Mouse (Mus musculus): Measurements from ENCODE around the gene Cpox. TPM values are rescaled to one million over a fixed set of nuclear protein-coding genes. Genes with fewer than 3 reads are reported as not detected.
A peak's percentile ranks its signal among the peaks of the same experiment; 100 is the strongest.

The Cpox gene
- total and polyA plus RNA-seq, 3 experiments = 70.3 to 77.2 (median 75.6) TPM

- peak overlapping the region; percentile 26 to 54 (median 40) for H3K4me3 ChIP-seq (replicated peaks in 1 of 3; ENCODE audit: low read depth in 2 of 3, low read length in 2 of 3, poor library complexity in 1 of 3)
- dilution Hi-C loops (cut with MboI; ENCODE audit: extremely low pct_ligation_motif_present, extremely low pct_unique_long_range_greater_than_20kb, low sequenced_read_pairs) = no loop called here
- H3K4me1 ChIP-seq (ENCODE audit: control insufficient read depth in 1 of 2, insufficient read depth in 2 of 2) = peaks cover 18 to 69% of the 10 kb centered on the region in 2 experiments
- H3K4me2 ChIP-seq (ENCODE audit: insufficient read depth, low read depth, poor library complexity, severe bottlenecking) = peak overlapping the region; percentile 75
- in situ Hi-C loops (cut with MboI; ENCODE audit: low pct_ligation_motif_present, low pct_unique_long_range_greater_than_20kb, low sequenced_read_pairs) = loop anchor here (10.0 kb wide), 2 partner anchors 187 to 813 kb away; no protein-coding TSS in a partner anchor
- no peaks in the 10 kb centered on the region; the same call in none of the 2 replicates for H3K79me2 ChIP-seq (replicated peaks; ENCODE audit: control insufficient read depth, extremely low read depth, insufficient read depth, poor library complexity, severe bottlenecking)
- no peaks in the 10 kb centered on the region for H3K36me3 ChIP-seq (replicated peaks in 1 of 2; ENCODE audit: control insufficient read depth in 1 of 2, insufficient read depth in 1 of 2, low read length in 1 of 2)
- TF ChIP-seq KAT2A (IDR thresholded peaks at IDR 0.05; ENCODE audit: insufficient replicate concordance, low read length) (no peak), ZKSCAN1 (IDR thresholded peaks at IDR 0.05; ENCODE audit: borderline replicate concordance, low read depth, low read length) (no peak), TCF12 (IDR thresholded peaks at IDR 0.05; ENCODE audit: low read depth, low read length) (peak; percentile 87), BHLHE40 (IDR thresholded peaks at IDR 0.05; ENCODE audit: low read depth, low read length) (peak; percentile 80), RAD21 (IDR thresholded peaks at IDR 0.05; ENCODE audit: low read depth, low read length) (peak; percentile 8), MYC (IDR thresholded peaks at IDR 0.05; ENCODE audit: low read depth, low read length) (no peak; the same call in 1 of the 2 replicates), CTCF (conservative IDR thresholded peaks at IDR 0.05 in 1 of 2, IDR thresholded peaks at IDR 0.05 in 1 of 2; ENCODE audit: low read depth in 2 of 2, low read length in 2 of 2) (no peak), MAX (IDR thresholded peaks at IDR 0.05; ENCODE audit: low read length) (peak; percentile 54; the same call in 1 of the 2 replicates), ZMIZ1 (IDR thresholded peaks at IDR 0.05; ENCODE audit: low read depth, low read length) (peak; percentile 64; the same call in 1 of the 2 replicates), CHD2 (IDR thresholded peaks at IDR 0.05; ENCODE audit: low read length) (peak; percentile 88), MAZ (IDR thresholded peaks at IDR 0.05; ENCODE audit: low read depth, low read length) (peak; percentile 86), JUN (IDR thresholded peaks at IDR 0.05; ENCODE audit: insufficient read depth, low read depth, low read length) (peak; percentile 70), NELFE (IDR thresholded peaks at IDR 0.05; ENCODE audit: low read depth, low read length) (0 out of 2 replicates have a peak, but pooled peaks have one; percentile 19), UBTF (IDR thresholded peaks at IDR 0.05; ENCODE audit: low read depth, low read length) (no peak), POLR2A (IDR thresholded peaks at IDR 0.05; ENCODE audit: low read depth, low read length) (peak; percentile 60), USF1 (IDR thresholded peaks at IDR 0.05; ENCODE audit: low read depth, low read length) (no peak), MEF2A (IDR thresholded peaks at IDR 0.05; ENCODE audit: borderline replicate concordance, low read depth, low read length) (peak; percentile 85), JUND (conservative IDR thresholded peaks at IDR 0.05; ENCODE audit: low read depth, low read length) (peak; percentile 87), USF2 (conservative IDR thresholded peaks at IDR 0.05; ENCODE audit: low read depth, low read length) (no peak), CHD1 (IDR thresholded peaks at IDR 0.05; ENCODE audit: low read depth, low read length) (no peak), MAFK (IDR thresholded peaks at IDR 0.05; ENCODE audit: insufficient replicate concordance, low read length) (0 out of 2 replicates have a peak, but pooled peaks have one; percentile 62), SMC3 (IDR thresholded peaks at IDR 0.05; ENCODE audit: low read depth, low read length) (peak; percentile 40), IRF4 (IDR thresholded peaks at IDR 0.05; ENCODE audit: low read depth, low read length) (peak; percentile 97), ZC3H11A (IDR thresholded peaks at IDR 0.05; ENCODE audit: low read depth, low read length) (no peak), HCFC1 (IDR thresholded peaks at IDR 0.05; ENCODE audit: low read depth, low read length) (peak; percentile 47; the same call in 1 of the 2 replicates), RCOR1 (conservative IDR thresholded peaks at IDR 0.05; ENCODE audit: low read depth, low read length) (peak; percentile 85), EP300 (IDR thresholded peaks at IDR 0.05; ENCODE audit: low read length) (peak; percentile 89), SIN3A (IDR thresholded peaks at IDR 0.05; ENCODE audit: low read length) (no peak; the same call in 1 of the 2 replicates), NRF1 (IDR thresholded peaks at IDR 0.05; ENCODE audit: low read depth, low read length) (no peak), PAX5 (IDR thresholded peaks at IDR 0.05; ENCODE audit: low read length) (no peak), E2F4 (IDR thresholded peaks at IDR 0.05; ENCODE audit: insufficient replicate concordance, low read depth, low read length) (no peak), GABPA (IDR thresholded peaks at IDR 0.05; ENCODE audit: insufficient replicate concordance, low read depth, low read length) (no peak), ELF1 (IDR thresholded peaks at IDR 0.05; ENCODE audit: low read depth, low read length) (peak; percentile 76), MXI1 (IDR thresholded peaks at IDR 0.05; ENCODE audit: low read depth, low read length) (no peak), ETS1 (conservative IDR thresholded peaks at IDR 0.05; ENCODE audit: low read depth, low read length) (peak; percentile 92), POLR2AphosphoS2 (IDR thresholded peaks at IDR 0.05; ENCODE audit: low read depth, low read length) (no peak), TBP (conservative IDR thresholded peaks at IDR 0.05; ENCODE audit: low read depth, low read length) (peak; percentile 80), ZNF384 (IDR thresholded peaks at IDR 0.05; ENCODE audit: low read depth, low read length) (peak; percentile 12; the same call in 1 of the 2 replicates)
- no peaks in the 10 kb centered on the region for H3K9me3 ChIP-seq (replicated peaks; ENCODE audit: low read length)
- peak; percentile 92 for DNase-seq (ENCODE audit: extremely low read depth)
- H3K27ac ChIP-seq (ENCODE audit: insufficient read depth, low read depth) = peak overlapping the region; percentile 98
- H3K27me3 ChIP-seq (replicated peaks) = peaks cover 1% of the 10 kb centered on the region
- H3K9ac ChIP-seq (ENCODE audit: insufficient read depth, low read depth) = peak overlapping the region; percentile 91
These were observed 31.7 kb downstream of the Cpox start for GRCm38 (mm10) chr16:58701779-58702178.

Data from CH12.LX (cell line).